Mouse (Mus musculus): ENCODE results near the gene E2f1.

Gene E2f1

GRCm38 (mm10) chr2:154569071-154569748, 482 bp downstream of the E2f1 start:
- peak; percentile 64 for DNase-seq (ENCODE audit: low read depth, low spot score)
- H3K27me3 ChIP-seq (ENCODE audit: control insufficient read depth, insufficient read depth, low read length, poor library complexity, severe bottlenecking) = no peaks in the 10 kb centered on the region
- H3K36me3 ChIP-seq (ENCODE audit: control insufficient read depth, insufficient read depth, low read length, poor library complexity, severe bottlenecking) = no peaks in the 10 kb centered on the region

- no peaks in the 10 kb centered on the region for H3K36me3 ChIP-seq (ENCODE audit: control insufficient read depth, insufficient read depth, low read length, poor library complexity, severe bottlenecking)
- no peak for DNase-seq (ENCODE audit: low read depth, low spot score)
- no peaks in the 10 kb centered on the region for H3K27me3 ChIP-seq (ENCODE audit: control insufficient read depth, insufficient read depth, low read length, poor library complexity, severe bottlenecking)
Observed at GRCm38 (mm10) chr2:154568329-154569070, 1.2 kb downstream of the E2f1 start.

- no peaks in the 10 kb centered on the region for H3K27me3 ChIP-seq (ENCODE audit: control insufficient read depth, insufficient read depth, low read length, poor library complexity, severe bottlenecking)
- no peak for DNase-seq (ENCODE audit: low read depth, low spot score)
- no peaks in the 10 kb centered on the region for H3K36me3 ChIP-seq (ENCODE audit: control insufficient read depth, insufficient read depth, low read length, poor library complexity, severe bottlenecking)
Observed at GRCm38 (mm10) chr2:154567766-154568165, 1.9 kb downstream of the E2f1 start.

- Histone ChIP-seq H3K36me3 (ENCODE audit: control insufficient read depth, insufficient read depth, low read length, poor library complexity, severe bottlenecking) (no peaks in the 10 kb centered on the region), H3K27me3 (ENCODE audit: control insufficient read depth, insufficient read depth, low read length, poor library complexity, severe bottlenecking) (no peaks in the 10 kb centered on the region)
- DNase-seq (ENCODE audit: low read depth, low spot score) = no peak
Observed at GRCm38 (mm10) chr2:154566641-154567040, 3.1 kb downstream of the E2f1 start.

GRCm38 (mm10) chr2:154565562-154565961, 4.1 kb downstream of the E2f1 start:
- Histone ChIP-seq H3K27me3 (ENCODE audit: control insufficient read depth, insufficient read depth, low read length, poor library complexity, severe bottlenecking) (no peaks in the 10 kb centered on the region), H3K36me3 (ENCODE audit: control insufficient read depth, insufficient read depth, low read length, poor library complexity, severe bottlenecking) (no peaks in the 10 kb centered on the region)
- no peak for DNase-seq (ENCODE audit: low read depth, low spot score)

GRCm38 (mm10) chr2:154563612-154564170, 6.0 kb downstream of the E2f1 start:
- Histone ChIP-seq H3K36me3 (ENCODE audit: control insufficient read depth, insufficient read depth, low read length, poor library complexity, severe bottlenecking) (no peaks in the 10 kb centered on the region), H3K27me3 (ENCODE audit: control insufficient read depth, insufficient read depth, low read length, poor library complexity, severe bottlenecking) (no peaks in the 10 kb centered on the region)
- DNase-seq (ENCODE audit: low read depth, low spot score) = no peak

GRCm38 (mm10) chr2:154558264-154559039, 11.2 kb downstream of the E2f1 start, which contains the start of gene Necab3:
Gene Necab3, minus strand, starts transcription at chr2:154558890.
- peak; percentile 23 for DNase-seq (ENCODE audit: low read depth, low spot score)
- Histone ChIP-seq H3K36me3 (ENCODE audit: control insufficient read depth, insufficient read depth, low read length, poor library complexity, severe bottlenecking) (no peaks in the 10 kb centered on the region), H3K27me3 (ENCODE audit: control insufficient read depth, insufficient read depth, low read length, poor library complexity, severe bottlenecking) (no peaks in the 10 kb centered on the region)

- DNase-seq (ENCODE audit: low read depth, low spot score) = no peak
- H3K27me3 ChIP-seq (ENCODE audit: control insufficient read depth, insufficient read depth, low read length, poor library complexity, severe bottlenecking) = no peaks in the 10 kb centered on the region
- no peaks in the 10 kb centered on the region for H3K36me3 ChIP-seq (ENCODE audit: control insufficient read depth, insufficient read depth, low read length, poor library complexity, severe bottlenecking)
Observed at GRCm38 (mm10) chr2:154557184-154557832, 12.4 kb downstream of the E2f1 start.

- no peaks in the 10 kb centered on the region for H3K36me3 ChIP-seq (ENCODE audit: control insufficient read depth, insufficient read depth, low read length, poor library complexity, severe bottlenecking)
- no peak for DNase-seq (ENCODE audit: low read depth, low spot score)
- no peaks in the 10 kb centered on the region for H3K27me3 ChIP-seq (ENCODE audit: control insufficient read depth, insufficient read depth, low read length, poor library complexity, severe bottlenecking)
Observed at GRCm38 (mm10) chr2:154555235-154555634, 14.5 kb downstream of the E2f1 start.

GRCm38 (mm10) chr2:154552424-154552907, 17.2 kb downstream of the E2f1 start:
- H3K36me3 ChIP-seq (ENCODE audit: control insufficient read depth, insufficient read depth, low read length, poor library complexity, severe bottlenecking) = no peaks in the 10 kb centered on the region
- DNase-seq (ENCODE audit: low read depth, low spot score) = peak; percentile 74
- H3K27me3 ChIP-seq (ENCODE audit: control insufficient read depth, insufficient read depth, low read length, poor library complexity, severe bottlenecking) = no peaks in the 10 kb centered on the region

- no peaks in the 10 kb centered on the region for H3K36me3 ChIP-seq (ENCODE audit: control insufficient read depth, insufficient read depth, low read length, poor library complexity, severe bottlenecking)
- DNase-seq (ENCODE audit: low read depth, low spot score) = no peak
- H3K27me3 ChIP-seq (ENCODE audit: control insufficient read depth, insufficient read depth, low read length, poor library complexity, severe bottlenecking) = no peaks in the 10 kb centered on the region
Observed at GRCm38 (mm10) chr2:154551927-154552326, 17.8 kb downstream of the E2f1 start.

GRCm38 (mm10) chr2:154551476-154551875, 18.2 kb downstream of the E2f1 start, which contains the start of gene Actl10:
Gene Actl10, plus strand, starts transcription at chr2:154551776.
- Histone ChIP-seq H3K27me3 (ENCODE audit: control insufficient read depth, insufficient read depth, low read length, poor library complexity, severe bottlenecking) (no peaks in the 10 kb centered on the region), H3K36me3 (ENCODE audit: control insufficient read depth, insufficient read depth, low read length, poor library complexity, severe bottlenecking) (no peaks in the 10 kb centered on the region)
- no peak for DNase-seq (ENCODE audit: low read depth, low spot score)

- no peaks in the 10 kb centered on the region for H3K36me3 ChIP-seq (ENCODE audit: control insufficient read depth, insufficient read depth, low read length, poor library complexity, severe bottlenecking)
- DNase-seq (ENCODE audit: low read depth, low spot score) = no peak
- no peaks in the 10 kb centered on the region for H3K27me3 ChIP-seq (ENCODE audit: control insufficient read depth, insufficient read depth, low read length, poor library complexity, severe bottlenecking)
Observed at GRCm38 (mm10) chr2:154550937-154551336, 18.8 kb downstream of the E2f1 start.

- DNase-seq (ENCODE audit: low read depth, low spot score) = no peak
- no peaks in the 10 kb centered on the region for H3K27me3 ChIP-seq (ENCODE audit: control insufficient read depth, insufficient read depth, low read length, poor library complexity, severe bottlenecking)
- no peaks in the 10 kb centered on the region for H3K36me3 ChIP-seq (ENCODE audit: control insufficient read depth, insufficient read depth, low read length, poor library complexity, severe bottlenecking)
Observed at GRCm38 (mm10) chr2:154549886-154550189, 19.9 kb downstream of the E2f1 start.
